Mouse (Mus musculus) CH12.LX (cell line): ENCODE results near the gene Syne1. TPM values are rescaled to one million over a fixed set of nuclear protein-coding genes. Genes with fewer than 3 reads are reported as not detected.

ENCODE experiments used
- DNase-seq: peaks from one replicate; pipeline ENCODE4 v3.0.0-alpha.2; 2013; ENCODE audit errors: extremely low read depth
- H3K27ac ChIP-seq: 2 replicates; pipeline ENCODE4 v1.5.1; 2012; ENCODE audit warnings: low read depth, mild to moderate bottlenecking, control low read depth, moderate library complexity; ENCODE audit not compliant: insufficient read depth
- H3K27me3 ChIP-seq: replicated peaks from 2 replicates; pipeline ENCODE3; 2012; ENCODE audit warnings: inconsistent platforms
- H3K36me3 ChIP-seq, 2 experiments: replicated peaks in 1 of 2; 2 replicates each; pipeline versions ENCODE3 to v1.6.1; 2012; ENCODE audit warnings: inconsistent platforms in 1 of 2, low read length in 1 of 2, mild to moderate bottlenecking in 1 of 2, mixed read lengths in 1 of 2, moderate library complexity in 1 of 2; ENCODE audit not compliant: control insufficient read depth in 1 of 2, insufficient read depth in 1 of 2
- H3K4me1 ChIP-seq, 2 experiments: 2 replicates each; pipeline ENCODE4 v1.6.1; 2012; ENCODE audit warnings: inconsistent platforms in 1 of 2, moderate library complexity in 1 of 2; ENCODE audit not compliant: insufficient read depth in 2 of 2, control insufficient read depth in 1 of 2
- H3K4me2 ChIP-seq: 2 replicates; pipeline ENCODE4 v1.6.1; 2012; ENCODE audit warnings: low read depth, mild to moderate bottlenecking, control low read depth; ENCODE audit not compliant: poor library complexity, insufficient read depth, severe bottlenecking
- H3K4me3 ChIP-seq, 3 experiments: fragments of 150-350 bp in 1 of 3; sonication (generic) in 1 of 3; replicated peaks in 1 of 3; 2 replicates each; pipeline versions ENCODE3 to v1.5.1; 2011 to 2012; ENCODE audit warnings: low read depth in 2 of 3, low read length in 2 of 3, mild to moderate bottlenecking in 2 of 3, moderate library complexity in 2 of 3, control low read depth in 1 of 3, improper control_type of control experiment in 1 of 3, inconsistent platforms in 1 of 3, mixed read lengths in 1 of 3; ENCODE audit not compliant: poor library complexity in 1 of 3
- H3K79me2 ChIP-seq: replicated peaks from 2 replicates; pipeline ENCODE4 v1.6.1; 2012; ENCODE audit warnings: mild to moderate bottlenecking, moderate library complexity; ENCODE audit not compliant: control insufficient read depth, poor library complexity, insufficient read depth, severe bottlenecking; ENCODE audit errors: extremely low read depth
- H3K9ac ChIP-seq: 2 replicates; pipeline ENCODE4 v1.6.1; 2012; ENCODE audit warnings: low read depth, mild to moderate bottlenecking, control low read depth, moderate library complexity; ENCODE audit not compliant: insufficient read depth
- H3K9me3 ChIP-seq: replicated peaks from 2 replicates; pipeline ENCODE3; 2012; ENCODE audit warnings: low read length, inconsistent platforms, mixed read lengths
- ELF1 ChIP-seq: IDR thresholded peaks from 2 replicates; pipeline ENCODE4 v1.6.1; 2014; ENCODE audit warnings: low read depth, mild to moderate bottlenecking, inconsistent platforms, low read length, improper control_type of control experiment
- EP300 ChIP-seq: IDR thresholded peaks from 2 replicates; pipeline ENCODE4 v1.6.1; 2011; ENCODE audit warnings: low read length, improper control_type of control experiment
- ETS1 ChIP-seq: conservative IDR thresholded peaks from 2 replicates; pipeline ENCODE4 v1.6.1; 2012; ENCODE audit warnings: low read depth, mild to moderate bottlenecking, inconsistent platforms, low read length, improper control_type of control experiment, moderate library complexity
- MAX ChIP-seq: IDR thresholded peaks from 2 replicates; pipeline ENCODE4 v1.6.1; 2011; ENCODE audit warnings: low read length, improper control_type of control experiment
- MAZ ChIP-seq: IDR thresholded peaks from 2 replicates; pipeline ENCODE4 v1.6.1; 2012; ENCODE audit warnings: low read depth, mild to moderate bottlenecking, inconsistent platforms, low read length, improper control_type of control experiment, moderate library complexity
- MYC ChIP-seq: IDR thresholded peaks from 2 replicates; pipeline ENCODE4 v1.6.1; 2011; ENCODE audit warnings: low read depth, mild to moderate bottlenecking, improper control_type of control experiment, low read length
- POLR2AphosphoS2 ChIP-seq: IDR thresholded peaks from 2 replicates; pipeline ENCODE4 v1.6.1; 2011; ENCODE audit warnings: low read depth, low read length, improper control_type of control experiment
- RAD21 ChIP-seq: IDR thresholded peaks from 2 replicates; pipeline ENCODE4 v1.6.1; 2011; ENCODE audit warnings: low read depth, mild to moderate bottlenecking, low read length, improper control_type of control experiment, moderate library complexity
- TBP ChIP-seq: conservative IDR thresholded peaks from 2 replicates; pipeline ENCODE4 v1.6.1; 2011; ENCODE audit warnings: low read depth, low read length, improper control_type of control experiment
- TCF12 ChIP-seq: IDR thresholded peaks from 2 replicates; pipeline ENCODE4 v1.6.1; 2014; ENCODE audit warnings: low read depth, mild to moderate bottlenecking, inconsistent platforms, low read length, improper control_type of control experiment
- ZMIZ1 ChIP-seq: IDR thresholded peaks from 2 replicates; pipeline ENCODE4 v1.6.1; 2012; ENCODE audit warnings: low read depth, mild to moderate bottlenecking, inconsistent platforms, low read length, improper control_type of control experiment
- ZNF384 ChIP-seq: IDR thresholded peaks from 2 replicates; pipeline ENCODE4 v1.6.1; 2012; ENCODE audit warnings: low read depth, low read length, improper control_type of control experiment, inconsistent platforms
- dilution Hi-C: fragments of 300-500 bp; cut with MboI; formaldehyde crosslinking; loops from 2 replicates; pipeline ENCODE4 v1.14.3; 2020; ENCODE audit warnings: low sequenced_read_pairs; ENCODE audit not compliant: extremely low pct_unique_long_range_greater_than_20kb, extremely low pct_ligation_motif_present
- in situ Hi-C: fragments of 300-500 bp; cut with MboI; formaldehyde crosslinking; loops from 3 replicates; pipeline ENCODE4 v1.14.3; 2019; ENCODE audit warnings: low sequenced_read_pairs, low pct_ligation_motif_present, low pct_unique_long_range_greater_than_20kb, mixed read lengths
- polyA plus RNA-seq: library from polyadenylated mRNA; unstranded; fragments of >175 nt; gene quantifications from 2 replicates; pipeline ENCODE4 v1.2.1, GENCODE M21; 2012; ENCODE audit warnings: low read depth; ENCODE audit not compliant: insufficient read length
- total RNA-seq, 2 experiments: library from RNA; depleted of rRNA; stranded (reverse); fragments of 300-350 nt in 1 of 2; fragments of >200 nt in 1 of 2; gene quantifications; 2 replicates each; pipeline ENCODE4 v1.2.3; 2012 to 2014

Gene Syne1
- total and polyA plus RNA-seq, 3 experiments, result 3.1 to 7.6 (median 3.6) TPM

DNA sequence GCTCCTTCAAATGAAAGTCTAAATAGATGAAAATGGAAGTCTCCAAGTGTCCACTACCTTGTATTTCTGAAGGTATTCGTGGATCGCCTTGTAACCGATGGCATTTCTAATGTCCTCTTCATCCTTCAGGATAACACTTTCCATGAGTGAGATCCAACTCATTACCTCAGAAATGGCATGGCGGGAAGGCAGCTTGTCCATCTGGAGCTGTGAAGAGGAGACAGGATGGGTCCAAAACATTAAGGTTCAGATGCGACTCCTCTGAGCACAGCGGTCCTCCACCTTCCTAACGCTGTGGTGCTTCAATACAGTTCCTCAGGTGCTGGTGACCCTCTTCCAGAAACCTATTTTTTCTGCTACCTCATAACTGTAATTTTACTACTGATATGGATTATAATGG, 426.5 kb downstream of the Syne1 start:
- Histone ChIP-seq H3K36me3 (peaks cover 0 to 39% of the 10 kb centered on the region in 2 experiments), H3K79me2 (no peaks in the 10 kb centered on the region), H3K4me2 (no peak overlapping the region), H3K4me1 (no peaks in the 10 kb centered on the region; a peak in 1 of 4 replicates), H3K27ac (no peak overlapping the region), H3K9me3 (no peaks in the 10 kb centered on the region), H3K4me3 (no peak overlapping the region), H3K27me3 (no peaks in the 10 kb centered on the region), H3K9ac (no peak overlapping the region)
- TF ChIP-seq POLR2AphosphoS2, result no peak
- in situ Hi-C loops, result no loop called here
- dilution Hi-C loops, result no loop called here
- no peak for DNase-seq

DNA sequence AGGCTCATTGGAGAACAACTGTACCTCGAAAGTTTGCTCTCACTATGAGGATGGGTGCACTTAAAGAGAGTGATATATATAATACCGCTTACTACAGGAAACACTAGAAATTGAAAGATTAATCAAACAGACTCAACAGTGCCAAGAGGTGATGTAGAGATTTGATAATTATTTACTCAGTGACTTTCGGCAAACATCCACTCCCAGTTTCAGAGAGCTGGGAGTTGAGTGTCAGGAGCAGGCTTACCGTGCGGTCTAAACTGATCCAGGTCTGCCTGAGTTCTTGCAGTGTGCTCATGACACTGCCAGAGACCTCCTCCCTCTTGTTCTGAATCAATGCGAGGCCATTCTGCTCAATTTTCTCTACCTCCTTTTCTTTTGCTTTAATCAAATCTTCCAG, 434.6 kb downstream of the Syne1 start:
- H3K9ac ChIP-seq, result no peak overlapping the region
- dilution Hi-C loops, result no loop called here
- H3K36me3 ChIP-seq, result peaks cover 7 to 34% of the 10 kb centered on the region in 2 experiments
- no peaks in the 10 kb centered on the region for H3K79me2 ChIP-seq
- H3K4me1 ChIP-seq, result no peaks in the 10 kb centered on the region
- no peak overlapping the region for H3K27ac ChIP-seq
- H3K4me2 ChIP-seq, result no peak overlapping the region
- in situ Hi-C loops, result no loop called here
- no peaks in the 10 kb centered on the region for H3K9me3 ChIP-seq
- no peak for DNase-seq
- TF ChIP-seq MYC (no peak), MAX (no peak), EP300 (no peak), ZNF384 (no peak), ZMIZ1 (no peak)
- no peaks in the 10 kb centered on the region for H3K27me3 ChIP-seq
- no peak overlapping the region for H3K4me3 ChIP-seq

DNA sequence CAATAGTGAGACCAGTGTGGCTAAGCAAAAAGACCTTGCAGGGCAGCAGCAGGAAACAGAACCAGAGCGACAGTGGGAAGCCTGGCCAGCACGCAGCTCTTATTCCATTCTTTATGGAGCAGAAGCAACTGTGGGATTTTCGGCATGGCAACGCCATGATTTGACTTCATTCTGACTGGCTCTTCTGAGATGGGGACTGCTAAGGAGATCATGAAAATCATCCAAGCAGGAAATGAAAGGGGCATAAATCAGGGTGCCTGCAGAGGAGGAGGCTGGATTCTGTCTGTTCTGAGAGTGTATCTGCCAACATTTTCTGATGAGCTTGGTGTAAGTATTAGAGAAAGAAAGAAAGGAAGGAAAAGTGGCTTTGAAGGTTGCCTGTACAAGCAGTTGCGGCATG, 435.1 kb downstream of the Syne1 start:
- no peak overlapping the region for H3K4me3 ChIP-seq
- no peak overlapping the region for H3K9ac ChIP-seq
- TF ChIP-seq ZNF384, result no peak
- TF ChIP-seq ETS1, result no peak
- TF ChIP-seq ELF1, result no peak
- no peak for TF ChIP-seq TBP
- no peak for TF ChIP-seq MAZ
- no peak for TF ChIP-seq RAD21
- TF ChIP-seq TCF12, result no peak
- TF ChIP-seq, all 38 proteins: peak for 0
- no peak overlapping the region for H3K4me2 ChIP-seq
- dilution Hi-C loops (no loop called here), in situ Hi-C loops (no loop called here)
- no peak for DNase-seq
- H3K27me3 ChIP-seq, result no peaks in the 10 kb centered on the region
- H3K79me2 ChIP-seq, result no peaks in the 10 kb centered on the region
- no peaks in the 10 kb centered on the region for H3K4me1 ChIP-seq
- H3K36me3 ChIP-seq, result peaks cover 7 to 37% of the 10 kb centered on the region in 2 experiments
- H3K9me3 ChIP-seq, result no peaks in the 10 kb centered on the region
- H3K27ac ChIP-seq, result no peak overlapping the region
